Mouse (Mus musculus) liver, embryonic 15.5 days (tissue): ENCODE data around the gene Gm9747. TPM values are rescaled to one million over a fixed set of nuclear protein-coding genes. Genes with fewer than 3 reads are reported as not detected.
A peak's percentile ranks its signal among the peaks of the same experiment; 100 is the strongest.

ENCODE experiments used
- ATAC-seq: fragments of 200-750 bp; cut with Nextera tagmentation; 2 replicates; pipeline ENCODE4 v1.8.0; 2017; ENCODE audit warnings: moderate number of reproducible peaks, mild to moderate bottlenecking, moderate library complexity; ENCODE audit not compliant: insufficient read depth
- H3K27ac ChIP-seq: fragments of 300-500 bp; sonication (generic); replicated peaks from 2 replicates; pipeline ENCODE4 v1.5.1; 2015; ENCODE audit warnings: mild to moderate bottlenecking, inconsistent platforms
- H3K27me3 ChIP-seq: fragments of 300-500 bp; sonication (generic); 2 replicates; pipeline ENCODE4 v1.6.1; 2015; ENCODE audit warnings: mild to moderate bottlenecking, inconsistent platforms
- H3K36me3 ChIP-seq: fragments of 300-500 bp; sonication (generic); replicated peaks from 2 replicates; pipeline ENCODE4 v1.6.1; 2015; ENCODE audit warnings: moderate library complexity, mild to moderate bottlenecking, inconsistent platforms
- H3K4me1 ChIP-seq: fragments of 300-500 bp; sonication (generic); replicated peaks from 2 replicates; pipeline ENCODE4 v1.6.1; 2015; ENCODE audit warnings: inconsistent platforms
- H3K4me2 ChIP-seq: fragments of 300-500 bp; sonication (generic); 2 replicates; pipeline ENCODE4 v1.6.1; 2015; ENCODE audit warnings: moderate library complexity, mild to moderate bottlenecking, inconsistent platforms
- H3K4me3 ChIP-seq: fragments of 300-500 bp; sonication (generic); replicated peaks from 2 replicates; pipeline ENCODE4 v1.5.1; 2015; ENCODE audit warnings: mild to moderate bottlenecking, inconsistent platforms
- H3K9ac ChIP-seq: fragments of 300-500 bp; sonication (generic); 2 replicates; pipeline ENCODE4 v1.6.1; 2015; ENCODE audit warnings: moderate library complexity, mild to moderate bottlenecking, inconsistent platforms
- H3K9me3 ChIP-seq: fragments of 300-500 bp; sonication (generic); replicated peaks from 2 replicates; pipeline ENCODE4 v1.6.1; 2016; ENCODE audit warnings: inconsistent platforms
- WGBS: fragments of 180-500 bp; shearing (Covaris S2); methylation state at CpG from one replicate; pipeline ENCODE4 v1.1.7; 2015; ENCODE audit warnings: mixed read lengths; ENCODE audit not compliant: insufficient replicate concordance; 5-methylcytosine and 5-hydroxymethylcytosine counted together
- polyA plus RNA-seq: library from polyadenylated mRNA; unstranded; fragments of >200 nt; fragmentation: Nextera tagmentation; extraction: Ambion mirVana; gene quantifications from 2 replicates; pipeline ENCODE4 v1.2.1, GENCODE M21; 2015

The Gm9747 gene
- 3.2 and 4.9 TPM in 2 replicates for polyA plus RNA-seq

GRCm38 (mm10) chr1:82232812-82233211 lies at the start of gene Gm9747:
Gene Gm9747, plus strand, starts transcription at chr1:82233112.
- Histone ChIP-seq H3K27me3 (no peaks in the 10 kb centered on the region), H3K4me3 (no peak within 1 kb of the TSS), H3K9me3 (no peaks in the 10 kb centered on the region), H3K27ac (0 out of 2 replicates have a peak within 1 kb of the TSS, but pooled peaks have one; percentile 14), H3K9ac (no peak within 1 kb of the TSS), H3K36me3 (no peaks in the 10 kb centered on the region), H3K4me2 (no peak within 1 kb of the TSS), H3K4me1 (no peaks in the 10 kb centered on the region)
- 63% methylated on average over 3 of the region's 3 CpGs for WGBS
- no peak for ATAC-seq

GRCm38 (mm10) chr1:82183913-82184442 lies 48.9 kb upstream of the Gm9747 start:
- H3K9me3 ChIP-seq, result no peaks in the 10 kb centered on the region
- WGBS, result 48% methylated on average over 8 of the region's 8 CpGs
- H3K27ac ChIP-seq, result peak overlapping the region; percentile 53; the same call in 1 of the 2 replicates
- ATAC-seq, result peak; percentile 79
- H3K9ac ChIP-seq, result no peak overlapping the region
- no peaks in the 10 kb centered on the region for H3K36me3 ChIP-seq
- H3K4me2 ChIP-seq, result no peak overlapping the region
- H3K27me3 ChIP-seq, result no peaks in the 10 kb centered on the region
- H3K4me3 ChIP-seq, result no peak overlapping the region
- no peaks in the 10 kb centered on the region; the same call in 1 of the 2 replicates for H3K4me1 ChIP-seq

- WGBS, result 63% methylated on average over 10 of the region's 10 CpGs
- H3K27me3 ChIP-seq, result no peaks in the 10 kb centered on the region
- no peaks in the 10 kb centered on the region for H3K9me3 ChIP-seq
- ATAC-seq, result no peak
- no peak overlapping the region for H3K9ac ChIP-seq
- H3K36me3 ChIP-seq, result no peaks in the 10 kb centered on the region
- H3K4me1 ChIP-seq, result no peaks in the 10 kb centered on the region
- no peak overlapping the region for H3K4me2 ChIP-seq
- no peak overlapping the region for H3K27ac ChIP-seq
- H3K4me3 ChIP-seq, result no peak overlapping the region
Observed at GRCm38 (mm10) chr1:82188549-82189231, 44.2 kb upstream of the Gm9747 start.

GRCm38 (mm10) chr1:82189516-82189915 lies 43.4 kb upstream of the Gm9747 start:
- Histone ChIP-seq H3K9me3 (no peaks in the 10 kb centered on the region), H3K4me1 (no peaks in the 10 kb centered on the region), H3K27ac (no peak overlapping the region), H3K27me3 (no peaks in the 10 kb centered on the region), H3K4me2 (no peak overlapping the region), H3K36me3 (no peaks in the 10 kb centered on the region), H3K4me3 (no peak overlapping the region), H3K9ac (no peak overlapping the region)
- ATAC-seq, result no peak
- WGBS, result 48% methylated on average over 3 of the region's 3 CpGs

GRCm38 (mm10) chr1:82191579-82191978 lies 41.3 kb upstream of the Gm9747 start:
- Histone ChIP-seq H3K27ac (no peak overlapping the region), H3K9me3 (no peaks in the 10 kb centered on the region), H3K9ac (no peak overlapping the region), H3K4me1 (no peaks in the 10 kb centered on the region), H3K4me2 (no peak overlapping the region), H3K36me3 (no peaks in the 10 kb centered on the region), H3K4me3 (no peak overlapping the region), H3K27me3 (no peaks in the 10 kb centered on the region)
- no peak for ATAC-seq
- 33% methylated on average over 3 of the region's 3 CpGs for WGBS

- Histone ChIP-seq H3K4me1 (no peaks in the 10 kb centered on the region; the same call in 1 of the 2 replicates), H3K27ac (no peak overlapping the region)
Observed at GRCm38 (mm10) chr1:82199918-82200317, 33.0 kb upstream of the Gm9747 start.

GRCm38 (mm10) chr1:82200636-82201035 lies 32.3 kb upstream of the Gm9747 start:
- Histone ChIP-seq H3K36me3 (no peaks in the 10 kb centered on the region), H3K27ac (no peak overlapping the region), H3K4me3 (no peak overlapping the region), H3K9ac (no peak overlapping the region), H3K4me2 (no peak overlapping the region), H3K27me3 (no peaks in the 10 kb centered on the region), H3K4me1 (no peaks in the 10 kb centered on the region; the same call in 1 of the 2 replicates), H3K9me3 (no peaks in the 10 kb centered on the region)
- no peak for ATAC-seq
- whole genome bisulfite sequencing, result 47% methylated on average over 7 of the region's 7 CpGs

More at GRCm38 (mm10) chr1:82199918-82200317, 33.0 kb upstream of the Gm9747 start:
- no peak overlapping the region for H3K9ac ChIP-seq
- ATAC-seq, result no peak
- H3K9me3 ChIP-seq, result no peaks in the 10 kb centered on the region
- H3K4me3 ChIP-seq, result no peak overlapping the region
- H3K36me3 ChIP-seq, result no peaks in the 10 kb centered on the region
- no peak overlapping the region for H3K4me2 ChIP-seq
- H3K27me3 ChIP-seq, result no peaks in the 10 kb centered on the region
- 44% methylated on average over 1 of the region's 1 CpGs for WGBS

- no peaks in the 10 kb centered on the region; the same call in 1 of the 2 replicates for H3K4me1 ChIP-seq
- H3K4me3 ChIP-seq, result no peak overlapping the region
- H3K36me3 ChIP-seq, result no peaks in the 10 kb centered on the region
- H3K27ac ChIP-seq, result no peak overlapping the region
- H3K4me2 ChIP-seq, result no peak overlapping the region
- no peaks in the 10 kb centered on the region for H3K9me3 ChIP-seq
- WGBS, result 72% methylated on average over 5 of the region's 5 CpGs
- no peak overlapping the region for H3K9ac ChIP-seq
- no peak for ATAC-seq
- no peaks in the 10 kb centered on the region for H3K27me3 ChIP-seq
Observed at GRCm38 (mm10) chr1:82207511-82207910, 25.4 kb upstream of the Gm9747 start.

GRCm38 (mm10) chr1:82220673-82221396 lies 12.1 kb upstream of the Gm9747 start:
- H3K4me1 ChIP-seq, result no peaks in the 10 kb centered on the region; the same call in 1 of the 2 replicates
- H3K9me3 ChIP-seq, result no peaks in the 10 kb centered on the region
- no peaks in the 10 kb centered on the region for H3K36me3 ChIP-seq
- H3K4me3 ChIP-seq, result no peak overlapping the region
- no peak overlapping the region for H3K9ac ChIP-seq
- H3K27ac ChIP-seq, result no peak overlapping the region
- no peak overlapping the region for H3K4me2 ChIP-seq
- 51% methylated on average over 12 of the region's 12 CpGs for WGBS
- ATAC-seq, result no peak
- no peaks in the 10 kb centered on the region for H3K27me3 ChIP-seq

- no peak overlapping the region for H3K4me3 ChIP-seq
- H3K9ac ChIP-seq, result no peak overlapping the region
- WGBS, result 54% methylated on average over 1 of the region's 1 CpGs
Observed at GRCm38 (mm10) chr1:82221462-82221861, 11.4 kb upstream of the Gm9747 start.

More at GRCm38 (mm10) chr1:82221462-82221861, 11.4 kb upstream of the Gm9747 start:
- ATAC-seq, result no peak
- no peaks in the 10 kb centered on the region; the same call in 1 of the 2 replicates for H3K4me1 ChIP-seq
- no peaks in the 10 kb centered on the region for H3K27me3 ChIP-seq
- no peaks in the 10 kb centered on the region for H3K9me3 ChIP-seq
- no peaks in the 10 kb centered on the region for H3K36me3 ChIP-seq
- H3K4me2 ChIP-seq, result no peak overlapping the region
- H3K27ac ChIP-seq, result no peak overlapping the region
